Mouse (Mus musculus) midbrain, embryonic 13.5 days (tissue): ENCODE measurements around the gene Cnot4. TPM values are rescaled to one million over a fixed set of nuclear protein-coding genes. Genes with fewer than 3 reads are reported as not detected.

Experiments
- ATAC-seq: fragments of 200-750 bp; cut with Nextera tagmentation; 2 replicates; pipeline ENCODE4 v1.8.0; 2017; ENCODE audit warnings: mild to moderate bottlenecking, moderate TSS enrichment, moderate library complexity
- H3K27ac ChIP-seq: fragments of 300-500 bp; sonication (generic); 2 replicates; pipeline ENCODE4 v1.5.1; 2015; ENCODE audit warnings: inconsistent platforms, mild to moderate bottlenecking, moderate library complexity
- H3K27me3 ChIP-seq: fragments of 300-500 bp; sonication (generic); 2 replicates; pipeline ENCODE4 v1.6.1; 2015; ENCODE audit warnings: mild to moderate bottlenecking, inconsistent platforms
- H3K36me3 ChIP-seq: fragments of 300-500 bp; sonication (generic); 2 replicates; pipeline ENCODE4 v1.6.1; 2015; ENCODE audit warnings: mild to moderate bottlenecking, inconsistent platforms
- H3K4me1 ChIP-seq: fragments of 300-500 bp; sonication (generic); replicated peaks from 2 replicates; pipeline ENCODE4 v1.6.1; 2015; ENCODE audit warnings: inconsistent platforms
- H3K4me2 ChIP-seq: fragments of 300-500 bp; sonication (generic); replicated peaks from 2 replicates; pipeline ENCODE4 v1.6.1; 2015; ENCODE audit warnings: moderate library complexity, mild to moderate bottlenecking, inconsistent platforms
- H3K4me3 ChIP-seq: fragments of 300-500 bp; sonication (generic); replicated peaks from 2 replicates; pipeline ENCODE4 v1.5.1; 2015; ENCODE audit warnings: mild to moderate bottlenecking, inconsistent platforms
- H3K9ac ChIP-seq: fragments of 300-500 bp; sonication (generic); replicated peaks from 2 replicates; pipeline ENCODE4 v1.6.1; 2015; ENCODE audit warnings: mild to moderate bottlenecking, inconsistent platforms
- H3K9me3 ChIP-seq: fragments of 300-500 bp; sonication (generic); 2 replicates; pipeline ENCODE4 v1.6.1; 2016; ENCODE audit warnings: mild to moderate bottlenecking, inconsistent platforms
- WGBS: fragments of 180-500 bp; shearing (Covaris S2); methylation state at CpG from one replicate; pipeline ENCODE4 v1.1.7; 2015; 5-methylcytosine and 5-hydroxymethylcytosine counted together
- polyA plus RNA-seq: library from polyadenylated mRNA; unstranded; fragments of >200 nt; fragmentation: Nextera tagmentation; extraction: Ambion mirVana; gene quantifications from 2 replicates; pipeline ENCODE4 v1.2.1, GENCODE M21; 2015

The Cnot4 gene
- polyA plus RNA-seq, 1 experiment from 2014 or later: 35.4 TPM

- peak within 1 kb of the TSS; percentile 40 for H3K4me2 ChIP-seq
- no peak within 1 kb of the TSS for H3K27ac ChIP-seq
- H3K9ac ChIP-seq: 0 out of 2 replicates have a peak within 1 kb of the TSS, but pooled peaks have one; percentile 6
- WGBS: 10% methylated on average over 20 of the region's 20 CpGs
- H3K4me3 ChIP-seq: peak within 1 kb of the TSS; percentile 13; the same call in 1 of the 2 replicates
- H3K4me1 ChIP-seq: peaks cover 13% of the 10 kb centered on the region
- no peaks in the 10 kb centered on the region for H3K36me3 ChIP-seq
- peaks cover 4% of the 10 kb centered on the region; the same call in 1 of the 2 replicates for H3K27me3 ChIP-seq
- H3K9me3 ChIP-seq: no peaks in the 10 kb centered on the region
- peak; percentile 24; the same call in 1 of the 2 replicates for ATAC-seq
These were observed 145.3 kb downstream of the Cnot4 start, which contains the start of gene Slc23a4 for GRCm38 (mm10) chr6:34988081-34988761. Slc23a4 (minus strand) TSS chr6:34988404.

GRCm38 (mm10) chr6:34987085-34987645 is 146.4 kb downstream of the Cnot4 start:
- Histone ChIP-seq H3K9ac (no peak overlapping the region), H3K27ac (no peak overlapping the region), H3K9me3 (no peaks in the 10 kb centered on the region), H3K4me1 (peaks cover 13% of the 10 kb centered on the region), H3K4me2 (no peak overlapping the region), H3K4me3 (no peak overlapping the region), H3K36me3 (no peaks in the 10 kb centered on the region), H3K27me3 (peaks cover 4% of the 10 kb centered on the region; the same call in 1 of the 2 replicates)
- WGBS: 91% methylated on average over 12 of the region's 12 CpGs
- ATAC-seq: no peak

- no peaks in the 10 kb centered on the region for H3K9me3 ChIP-seq
- H3K27ac ChIP-seq: no peak overlapping the region
- H3K36me3 ChIP-seq: no peaks in the 10 kb centered on the region
- H3K4me2 ChIP-seq: no peak overlapping the region
- no peak overlapping the region for H3K4me3 ChIP-seq
- no peak overlapping the region for H3K9ac ChIP-seq
- H3K4me1 ChIP-seq: no peaks in the 10 kb centered on the region
- no peak for ATAC-seq
- no peaks in the 10 kb centered on the region for H3K27me3 ChIP-seq
- 69% methylated on average over 9 of the region's 9 CpGs for WGBS
These were observed 152.9 kb downstream of the Cnot4 start for GRCm38 (mm10) chr6:34980661-34981060.

GRCm38 (mm10) chr6:34979291-34979690 is 154.2 kb downstream of the Cnot4 start:
- ATAC-seq: no peak

More at GRCm38 (mm10) chr6:34979291-34979690, 154.2 kb downstream of the Cnot4 start:
- no peak overlapping the region for H3K9ac ChIP-seq
- no peak overlapping the region for H3K4me2 ChIP-seq
- no peak overlapping the region for H3K4me3 ChIP-seq
- no peaks in the 10 kb centered on the region for H3K36me3 ChIP-seq
- no peaks in the 10 kb centered on the region for H3K27me3 ChIP-seq
- H3K27ac ChIP-seq: no peak overlapping the region
- H3K9me3 ChIP-seq: no peaks in the 10 kb centered on the region
- H3K4me1 ChIP-seq: no peaks in the 10 kb centered on the region
- 80% methylated on average over 3 of the region's 3 CpGs for WGBS

Other genes starting within 250 kb of the Cnot4 start
- 12.0 and 13.9 TPM in 2 replicates for gene Wdr91, start 222.8 kb downstream of the Cnot4 start, polyA plus RNA-seq
- not detected in 2 replicates for gene Stra8, start 213.6 kb downstream of the Cnot4 start, polyA plus RNA-seq
- gene Slc23a4, start 145.3 kb downstream of the Cnot4 start, polyA plus RNA-seq: 0.52 and 0.71 TPM in 2 replicates
- gene Nup205, start 43.7 kb upstream of the Cnot4 start, polyA plus RNA-seq: 29.4 and 30.2 TPM in 2 replicates
- gene Slc13a4, start 174.4 kb upstream of the Cnot4 start, polyA plus RNA-seq: 1.8 and 2.5 TPM in 2 replicates
- gene Fam180a, start 192.4 kb upstream of the Cnot4 start, polyA plus RNA-seq: 0.42 and 0.49 TPM in 2 replicates